Mouse (Mus musculus) ES-Bruce4 (cell line): Measurements from ENCODE around the gene Cntfr.

Source experiments
- CTCF ChIP-seq: IDR thresholded peaks from one replicate; pipeline ENCODE4 v1.8.1; 2011; ENCODE audit warnings: low read depth, low read length
- POLR2A ChIP-seq: IDR thresholded peaks from one replicate; pipeline ENCODE4 v1.8.1; 2011; ENCODE audit warnings: low read length; ENCODE audit not compliant: insufficient read depth

- TF ChIP-seq CTCF, result no peak
- TF ChIP-seq POLR2A, result no peak
Observed at GRCm38 (mm10) chr4:41648157-41648556, 48.7 kb downstream of the Cntfr start.
